Mouse (Mus musculus) neural tube, embryonic 12.5 days (tissue): ENCODE results near the gene Col15a1. TPM values are rescaled to one million over a fixed set of nuclear protein-coding genes. Genes with fewer than 3 reads are reported as not detected.

Source experiments
- ATAC-seq: fragments of 200-750 bp; cut with Nextera tagmentation; 2 replicates; pipeline ENCODE4 v1.8.0; 2017; ENCODE audit warnings: low read depth, mild to moderate bottlenecking, moderate TSS enrichment, moderate library complexity; ENCODE audit not compliant: low FRiP score
- H3K27ac ChIP-seq: fragments of 300-500 bp; sonication (generic); 2 replicates; pipeline ENCODE4 v1.5.1; 2016
- H3K27me3 ChIP-seq: fragments of 300-500 bp; sonication (generic); replicated peaks from 2 replicates; pipeline ENCODE4 v1.6.1; 2016; ENCODE audit warnings: mild to moderate bottlenecking
- H3K36me3 ChIP-seq: fragments of 300-500 bp; sonication (generic); 2 replicates; pipeline ENCODE4 v1.6.1; 2016; ENCODE audit warnings: mild to moderate bottlenecking
- H3K4me1 ChIP-seq: fragments of 300-500 bp; sonication (generic); 2 replicates; pipeline ENCODE4 v1.6.1; 2016
- H3K4me2 ChIP-seq: fragments of 300-500 bp; sonication (generic); replicated peaks from 2 replicates; pipeline ENCODE4 v1.6.1; 2016; ENCODE audit warnings: mild to moderate bottlenecking
- H3K4me3 ChIP-seq: fragments of 300-500 bp; sonication (generic); 2 replicates; pipeline ENCODE4 v1.5.1; 2016
- H3K9ac ChIP-seq: fragments of 300-500 bp; sonication (generic); 2 replicates; pipeline ENCODE4 v1.6.1; 2016; ENCODE audit warnings: mild to moderate bottlenecking
- H3K9me3 ChIP-seq: fragments of 300-500 bp; sonication (generic); 2 replicates; pipeline ENCODE4 v1.6.1; 2016; ENCODE audit warnings: mild to moderate bottlenecking
- WGBS: fragments of 180-500 bp; shearing (Covaris S2); methylation state at CpG from one replicate; pipeline ENCODE4 v1.1.7; 2016; 5-methylcytosine and 5-hydroxymethylcytosine counted together
- polyA plus RNA-seq: library from polyadenylated mRNA; unstranded; fragments of >200 nt; fragmentation: Nextera tagmentation; extraction: Ambion mirVana; gene quantifications from 2 replicates; pipeline ENCODE4 v1.2.1, GENCODE M21; 2016

Gene Col15a1
- polyA plus RNA-seq, 1 experiment from 2014 or later: 5.6 TPM

DNA sequence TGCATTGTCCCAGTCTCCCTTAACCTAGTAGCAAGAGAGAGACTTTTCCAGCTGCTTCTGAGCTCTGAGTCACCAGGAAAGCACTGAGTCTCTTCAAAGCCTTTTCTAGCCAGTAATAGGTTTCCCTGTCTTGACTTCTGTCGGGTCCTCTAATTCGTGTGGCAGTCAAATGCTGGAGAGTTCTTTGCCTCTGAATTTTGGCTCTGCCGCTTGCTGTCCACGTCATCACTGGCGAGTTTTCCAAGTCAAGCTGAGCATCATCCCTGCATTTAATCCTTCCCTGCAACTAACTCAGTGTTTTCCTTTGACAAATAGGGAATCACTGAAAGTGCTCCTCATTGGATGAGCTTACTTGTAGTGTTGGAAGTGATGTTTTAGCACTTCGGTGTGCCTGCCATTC is 108.5 kb downstream of the Col15a1 start:
- H3K27me3 ChIP-seq: no peaks in the 10 kb centered on the region
- 84% methylated on average over 6 of the region's 6 CpGs for WGBS
- H3K4me1 ChIP-seq: no peaks in the 10 kb centered on the region
- no peak overlapping the region for H3K9ac ChIP-seq
- H3K27ac ChIP-seq: no peak overlapping the region
- ATAC-seq: no peak
- no peaks in the 10 kb centered on the region for H3K9me3 ChIP-seq
- no peak overlapping the region for H3K4me2 ChIP-seq
- no peak overlapping the region for H3K4me3 ChIP-seq
- no peaks in the 10 kb centered on the region for H3K36me3 ChIP-seq

DNA sequence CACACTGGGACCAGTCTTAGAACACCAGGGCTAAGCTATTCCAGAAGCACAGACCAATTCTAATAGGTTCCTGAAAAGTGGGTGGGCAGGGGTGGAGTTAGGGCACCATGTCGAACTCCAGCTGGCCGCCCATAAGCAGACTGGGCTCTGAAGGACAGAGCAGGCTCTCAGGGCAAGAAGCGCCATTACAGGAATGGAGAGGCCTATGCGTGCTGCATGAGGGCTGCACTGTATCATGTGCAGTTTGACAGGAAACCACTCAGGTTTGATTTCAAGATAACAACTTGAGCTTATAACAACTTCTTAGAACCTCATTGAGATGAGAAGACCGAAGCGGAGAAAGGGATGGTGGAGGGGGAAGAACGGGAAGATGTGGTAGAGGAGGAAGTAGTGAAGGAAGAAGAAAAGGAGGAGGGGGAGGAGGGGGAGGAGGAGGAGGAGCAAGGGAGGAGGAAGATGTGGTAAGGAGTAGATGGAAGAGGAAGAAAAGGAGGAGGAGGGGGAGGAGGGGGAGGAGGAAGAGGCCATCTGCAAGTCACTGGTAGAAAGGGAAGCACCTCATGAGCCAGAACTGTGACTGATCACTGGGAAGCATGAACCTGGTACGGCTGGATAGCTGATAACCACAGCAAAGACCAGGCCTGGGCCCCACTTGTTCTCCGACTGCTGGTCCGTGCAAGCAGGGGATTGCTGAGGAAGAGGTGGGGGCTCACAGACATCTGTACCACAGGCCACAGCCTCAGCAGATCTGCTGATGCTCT is 111.8 kb downstream of the Col15a1 start:
- Histone ChIP-seq H3K27ac (no peak overlapping the region), H3K27me3 (no peaks in the 10 kb centered on the region), H3K9ac (no peak overlapping the region), H3K4me3 (no peak overlapping the region), H3K4me1 (no peaks in the 10 kb centered on the region), H3K9me3 (no peaks in the 10 kb centered on the region), H3K36me3 (no peaks in the 10 kb centered on the region), H3K4me2 (no peak overlapping the region)
- 89% methylated on average over 10 of the region's 10 CpGs for WGBS
- no peak for ATAC-seq

DNA sequence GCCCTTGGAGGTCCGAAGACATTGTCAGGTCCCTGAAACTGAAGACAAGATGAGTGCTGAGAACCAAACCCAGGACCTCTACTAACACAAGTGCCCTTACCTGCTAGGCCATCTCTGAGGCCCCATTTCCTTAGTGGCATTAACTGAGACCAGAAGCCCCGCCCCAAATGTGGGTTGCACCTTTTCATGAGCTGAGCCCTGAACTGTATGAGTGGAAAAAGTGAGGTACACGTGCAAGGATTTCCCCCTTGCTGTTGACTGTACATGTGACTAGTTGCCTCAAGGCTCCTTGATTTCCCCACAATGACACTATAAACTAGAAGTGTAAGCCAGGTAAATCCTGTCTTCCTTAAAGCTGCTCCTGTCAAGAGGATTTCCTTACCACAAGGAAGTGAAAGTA is 114.4 kb downstream of the Col15a1 start:
- WGBS: 79% methylated on average over 3 of the region's 3 CpGs
- Histone ChIP-seq H3K27me3 (no peaks in the 10 kb centered on the region), H3K4me2 (no peak overlapping the region), H3K4me3 (no peak overlapping the region), H3K27ac (no peak overlapping the region), H3K36me3 (no peaks in the 10 kb centered on the region), H3K9me3 (no peaks in the 10 kb centered on the region), H3K4me1 (no peaks in the 10 kb centered on the region), H3K9ac (no peak overlapping the region)
- no peak for ATAC-seq

DNA sequence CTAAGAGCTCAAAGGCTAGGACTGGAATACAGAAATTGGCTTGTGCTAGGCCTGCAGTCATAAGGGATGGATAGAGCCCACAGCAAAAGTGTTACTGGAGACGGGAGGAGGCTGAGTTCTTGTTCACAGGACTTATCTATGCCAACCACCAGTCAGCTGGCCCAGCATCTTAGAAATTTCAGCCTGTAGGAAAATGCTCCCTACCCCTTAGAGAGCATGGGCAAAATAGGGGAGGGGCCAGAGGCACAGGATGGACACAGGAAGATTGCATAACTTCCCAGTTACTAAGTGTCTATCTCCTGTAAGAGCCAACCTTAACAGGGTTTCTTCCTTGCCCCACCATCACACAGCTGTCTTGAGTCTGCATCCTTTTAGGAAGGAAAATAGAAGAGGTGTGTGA is 116.2 kb downstream of the Col15a1 start:
- 67% methylated on average over 1 of the region's 1 CpGs for WGBS
- no peak overlapping the region for H3K4me3 ChIP-seq

DNA sequence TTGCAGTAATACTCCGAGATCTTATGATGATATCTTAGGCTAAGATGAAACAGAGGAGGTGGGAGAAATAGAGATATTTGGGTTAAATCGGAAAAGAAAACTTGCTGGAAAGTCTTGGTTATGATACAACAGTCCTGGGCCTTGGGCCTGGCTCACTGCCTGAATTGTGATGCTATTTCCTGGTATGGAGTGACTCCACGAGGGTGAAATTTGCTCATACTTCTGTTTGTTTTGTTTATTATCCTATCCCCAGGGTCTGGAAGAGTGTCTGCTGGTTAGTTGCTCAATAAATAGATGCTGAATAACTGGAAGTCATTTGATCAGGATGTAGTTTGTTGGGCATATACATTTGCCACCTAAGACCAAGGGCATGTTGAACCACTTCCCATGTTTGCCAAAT is 119.8 kb downstream of the Col15a1 start:
- Histone ChIP-seq H3K27ac (no peak overlapping the region), H3K27me3 (no peaks in the 10 kb centered on the region), H3K4me3 (no peak overlapping the region), H3K9me3 (no peaks in the 10 kb centered on the region), H3K4me2 (no peak overlapping the region), H3K9ac (no peak overlapping the region), H3K36me3 (no peaks in the 10 kb centered on the region), H3K4me1 (no peaks in the 10 kb centered on the region)
- ATAC-seq: no peak
- WGBS: 83% methylated on average over 3 of the region's 3 CpGs

More for the DNA sequence above, 116.2 kb downstream of the Col15a1 start:
- Histone ChIP-seq H3K9ac (no peak overlapping the region), H3K27ac (no peak overlapping the region), H3K4me1 (no peaks in the 10 kb centered on the region), H3K36me3 (no peaks in the 10 kb centered on the region), H3K27me3 (no peaks in the 10 kb centered on the region), H3K4me2 (no peak overlapping the region), H3K9me3 (no peaks in the 10 kb centered on the region)
- no peak for ATAC-seq

DNA sequence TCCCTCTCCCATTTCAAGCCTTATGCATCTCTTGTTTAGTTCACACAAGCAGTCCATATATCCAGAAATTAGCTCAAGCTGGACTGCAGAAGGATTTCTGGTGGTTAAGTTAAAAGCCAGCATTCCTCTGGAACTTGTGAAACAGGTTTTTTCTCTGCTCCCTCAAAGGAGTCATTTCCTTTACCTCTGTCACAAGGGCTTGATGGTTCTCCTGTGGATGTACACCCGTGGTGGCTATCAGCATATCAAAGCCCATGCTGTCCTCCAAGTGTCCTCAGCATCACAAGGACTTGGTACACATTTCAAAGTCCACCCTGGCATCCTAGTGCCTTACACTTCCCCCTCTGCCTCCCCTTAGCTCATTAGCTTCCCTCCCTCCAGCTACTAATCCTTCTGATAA is 121.3 kb downstream of the Col15a1 start:
- no peaks in the 10 kb centered on the region for H3K4me1 ChIP-seq

DNA sequence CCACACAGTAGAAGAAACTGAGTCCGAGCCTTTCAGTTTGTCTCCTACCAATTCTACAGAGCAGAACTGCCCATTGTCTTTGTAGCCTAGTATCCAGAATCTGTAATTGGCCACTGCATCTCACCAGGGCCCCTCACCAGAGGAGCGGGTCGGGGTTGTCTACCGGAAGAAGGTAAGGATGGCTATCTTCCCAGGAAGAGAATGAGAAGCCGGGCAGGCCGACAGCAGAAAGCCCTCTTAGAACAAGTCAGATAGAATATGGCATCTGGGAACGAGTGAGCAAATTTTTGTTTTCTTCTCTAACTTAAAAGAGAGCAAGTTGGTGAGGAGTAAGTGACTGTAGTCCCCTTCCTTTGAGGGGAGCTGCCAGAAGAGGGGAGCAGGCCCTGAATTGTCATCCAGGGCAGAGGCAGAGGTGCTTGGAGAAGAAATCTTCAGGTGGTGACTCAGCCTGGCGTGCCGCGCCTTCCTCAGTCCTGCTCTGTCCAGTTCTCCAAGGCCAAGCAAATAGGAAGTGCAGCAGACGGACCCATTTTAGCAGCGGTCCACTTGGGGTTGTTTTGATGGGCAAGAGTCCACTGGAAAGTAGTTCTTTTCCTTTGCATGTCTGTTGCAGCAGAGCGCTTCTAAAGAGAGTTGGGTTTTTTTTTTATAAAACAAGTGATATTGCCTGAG is 122.6 kb downstream of the Col15a1 start:
- Histone ChIP-seq H3K4me1 (no peaks in the 10 kb centered on the region), H3K4me2 (no peak overlapping the region), H3K27ac (no peak overlapping the region), H3K27me3 (no peaks in the 10 kb centered on the region), H3K9me3 (no peaks in the 10 kb centered on the region), H3K4me3 (no peak overlapping the region), H3K9ac (no peak overlapping the region), H3K36me3 (no peaks in the 10 kb centered on the region)
- no peak for ATAC-seq
- 91% methylated on average over 13 of the region's 13 CpGs for WGBS

More for the DNA sequence above, 121.3 kb downstream of the Col15a1 start:
- H3K9me3 ChIP-seq: no peaks in the 10 kb centered on the region
- no peak overlapping the region for H3K4me3 ChIP-seq
- no peaks in the 10 kb centered on the region for H3K36me3 ChIP-seq
- no peak overlapping the region for H3K9ac ChIP-seq
- H3K27me3 ChIP-seq: no peaks in the 10 kb centered on the region
- no peak for ATAC-seq
- 10% methylated on average over 1 of the region's 1 CpGs for WGBS
- H3K4me2 ChIP-seq: no peak overlapping the region
- no peak overlapping the region for H3K27ac ChIP-seq

DNA sequence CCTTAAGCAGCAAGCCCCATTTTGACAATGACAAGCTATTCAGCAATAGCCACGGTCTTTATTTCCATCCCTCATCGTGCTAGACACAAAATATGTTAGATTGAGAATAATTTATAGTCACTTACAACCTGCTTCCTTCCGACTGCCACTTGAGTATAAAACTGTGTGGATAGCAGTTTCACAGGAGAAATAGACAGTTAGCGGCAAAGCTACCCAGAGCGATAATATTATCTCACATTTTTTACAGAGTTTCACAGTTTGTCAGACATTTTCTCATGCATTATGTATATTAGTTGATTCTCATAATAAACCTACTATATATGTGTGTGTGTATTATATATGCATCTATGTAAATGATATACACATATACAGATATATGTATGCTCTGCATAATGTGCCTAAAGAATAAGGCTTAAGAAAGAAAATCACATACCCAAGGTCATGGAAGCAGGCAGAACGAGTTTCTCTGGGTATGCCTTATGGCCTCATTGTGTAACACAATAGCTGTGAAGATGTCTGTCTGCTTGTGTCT is 124.9 kb downstream of the Col15a1 start:
- 84% methylated on average over 6 of the region's 6 CpGs for WGBS

DNA sequence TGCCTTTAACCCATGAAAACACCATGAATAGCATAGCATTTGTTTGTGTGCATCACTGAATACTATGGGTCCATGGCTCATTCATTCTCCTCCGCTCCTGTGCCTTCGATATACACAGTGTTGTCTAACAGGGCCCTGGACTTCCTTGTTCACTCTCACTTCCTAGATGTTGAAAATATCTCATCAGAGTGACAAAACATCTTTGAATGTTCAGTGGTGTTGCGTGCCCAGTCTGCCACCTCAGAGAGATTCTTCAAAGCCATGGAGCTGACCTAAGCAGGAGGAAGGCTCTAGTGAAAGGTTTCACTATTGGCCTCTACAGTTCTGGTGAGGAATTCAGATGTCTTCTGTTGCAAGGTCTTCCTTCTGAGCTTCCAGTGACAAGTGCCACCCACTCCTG is 125.6 kb downstream of the Col15a1 start:
- H3K4me1 ChIP-seq: no peaks in the 10 kb centered on the region
- no peaks in the 10 kb centered on the region for H3K9me3 ChIP-seq
- no peak overlapping the region for H3K4me3 ChIP-seq
- ATAC-seq: no peak
- H3K9ac ChIP-seq: no peak overlapping the region
- 90% methylated on average over 3 of the region's 3 CpGs for WGBS
- no peak overlapping the region for H3K4me2 ChIP-seq
- H3K36me3 ChIP-seq: no peaks in the 10 kb centered on the region
- H3K27ac ChIP-seq: no peak overlapping the region
- no peaks in the 10 kb centered on the region for H3K27me3 ChIP-seq

More for the DNA sequence above, 124.9 kb downstream of the Col15a1 start:
- Histone ChIP-seq H3K36me3 (no peaks in the 10 kb centered on the region), H3K4me1 (no peaks in the 10 kb centered on the region), H3K27me3 (no peaks in the 10 kb centered on the region), H3K9me3 (no peaks in the 10 kb centered on the region), H3K9ac (no peak overlapping the region), H3K27ac (no peak overlapping the region), H3K4me2 (no peak overlapping the region), H3K4me3 (no peak overlapping the region)
- ATAC-seq: no peak

DNA sequence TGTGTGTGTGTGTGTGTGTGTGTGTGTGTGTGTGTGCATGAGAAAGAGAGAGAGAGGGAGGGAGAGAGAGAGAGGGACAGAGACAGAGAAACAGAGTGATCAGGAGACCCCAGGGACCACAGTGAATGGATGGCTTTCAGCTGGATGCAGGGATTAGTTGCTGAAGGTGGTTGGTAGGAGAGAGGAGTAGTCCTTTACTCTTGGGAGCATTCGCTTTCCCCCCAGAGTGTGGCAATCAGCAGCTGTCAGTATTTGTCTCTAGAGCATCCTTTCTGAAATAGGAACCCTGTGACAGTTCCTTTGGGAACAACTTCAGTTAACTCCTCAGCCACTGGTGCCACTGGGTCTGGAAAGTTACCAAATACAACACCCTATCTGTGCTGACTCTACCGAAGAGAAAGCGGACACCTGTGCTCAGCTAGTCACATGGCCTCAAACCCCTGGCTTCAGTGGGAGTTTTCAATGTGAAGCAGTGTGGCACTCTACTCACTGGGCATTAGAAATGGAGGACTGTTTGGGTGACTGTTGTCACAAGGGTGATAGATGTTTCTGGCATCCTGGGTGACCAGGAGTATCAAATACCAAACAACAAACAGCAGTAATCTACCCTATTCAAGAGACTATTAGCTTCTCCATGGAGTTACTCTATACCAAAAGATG is 129.1 kb downstream of the Col15a1 start:
- no peak overlapping the region for H3K9ac ChIP-seq
- no peaks in the 10 kb centered on the region for H3K27me3 ChIP-seq
- H3K9me3 ChIP-seq: no peaks in the 10 kb centered on the region
- ATAC-seq: no peak
- H3K4me3 ChIP-seq: no peak overlapping the region
- H3K4me2 ChIP-seq: no peak overlapping the region
- WGBS: 88% methylated on average over 3 of the region's 3 CpGs
- no peak overlapping the region for H3K27ac ChIP-seq
- 0 out of 2 replicates have a peak, but pooled peaks cover 2% of the 10 kb centered on the region for H3K4me1 ChIP-seq
- H3K36me3 ChIP-seq: no peaks in the 10 kb centered on the region

DNA sequence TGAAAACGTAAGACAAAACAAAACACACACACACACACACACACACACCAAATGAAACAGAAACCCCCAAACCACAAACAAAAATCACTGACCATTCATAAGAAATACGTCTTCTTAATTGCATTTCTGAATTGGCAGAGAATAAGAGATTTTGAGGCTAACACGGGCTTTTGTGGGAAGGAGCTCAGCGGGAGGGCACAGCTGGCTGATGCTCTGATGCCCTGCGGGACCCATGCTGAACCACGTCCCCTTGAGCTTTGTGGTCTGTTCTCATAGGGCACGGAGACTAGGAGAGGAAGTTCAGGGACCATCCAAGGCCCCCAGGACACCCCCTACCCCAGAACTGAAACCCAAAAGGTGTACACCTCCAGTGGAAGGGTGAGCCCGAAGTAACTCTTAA is 134.7 kb downstream of the Col15a1 start:
- 37% methylated on average over 8 of the region's 8 CpGs for WGBS
- H3K9ac ChIP-seq: no peak overlapping the region
- no peaks in the 10 kb centered on the region for H3K27me3 ChIP-seq
- no peaks in the 10 kb centered on the region for H3K9me3 ChIP-seq
- H3K27ac ChIP-seq: no peak overlapping the region
- H3K4me3 ChIP-seq: no peak overlapping the region
- H3K4me1 ChIP-seq: peaks cover 2% of the 10 kb centered on the region; the same call in 1 of the 2 replicates
- H3K4me2 ChIP-seq: no peak overlapping the region
- no peak for ATAC-seq
- no peaks in the 10 kb centered on the region for H3K36me3 ChIP-seq

DNA sequence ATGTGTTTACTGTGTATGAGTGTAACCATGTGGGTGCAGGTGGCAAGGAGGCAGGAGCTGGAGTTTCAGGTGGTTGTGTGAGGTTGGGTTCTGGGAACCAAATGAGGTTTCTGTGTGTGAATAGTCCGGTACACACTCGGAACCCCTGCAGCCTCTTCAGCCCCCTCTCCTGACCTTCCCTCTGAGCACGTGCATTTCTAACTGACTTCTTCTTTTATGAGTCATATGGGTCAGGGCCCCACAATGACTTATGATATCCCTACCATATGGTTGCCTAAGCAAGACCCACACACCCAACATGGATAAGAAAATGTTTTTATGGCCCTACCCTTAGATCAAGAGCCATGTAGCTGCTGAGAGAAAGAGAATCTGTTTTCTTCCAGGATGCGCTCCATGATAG is 139.1 kb downstream of the Col15a1 start:
- no peaks in the 10 kb centered on the region for H3K9me3 ChIP-seq
- no peaks in the 10 kb centered on the region for H3K27me3 ChIP-seq
- H3K4me2 ChIP-seq: no peak overlapping the region
- ATAC-seq: no peak
- no peaks in the 10 kb centered on the region for H3K36me3 ChIP-seq
- no peak overlapping the region for H3K9ac ChIP-seq
- H3K27ac ChIP-seq: no peak overlapping the region
- no peak overlapping the region for H3K4me3 ChIP-seq
- 57% methylated on average over 4 of the region's 4 CpGs for WGBS
- H3K4me1 ChIP-seq: peaks cover 3% of the 10 kb centered on the region; the same call in 1 of the 2 replicates
